Mouse (Mus musculus): ENCODE results near the gene Rcn1. TPM values are rescaled to one million over a fixed set of nuclear protein-coding genes. Genes with fewer than 3 reads are reported as not detected.

Gene Rcn1
- polyA plus RNA-seq, 1 experiment from 2014 or later = 104 TPM

DNA sequence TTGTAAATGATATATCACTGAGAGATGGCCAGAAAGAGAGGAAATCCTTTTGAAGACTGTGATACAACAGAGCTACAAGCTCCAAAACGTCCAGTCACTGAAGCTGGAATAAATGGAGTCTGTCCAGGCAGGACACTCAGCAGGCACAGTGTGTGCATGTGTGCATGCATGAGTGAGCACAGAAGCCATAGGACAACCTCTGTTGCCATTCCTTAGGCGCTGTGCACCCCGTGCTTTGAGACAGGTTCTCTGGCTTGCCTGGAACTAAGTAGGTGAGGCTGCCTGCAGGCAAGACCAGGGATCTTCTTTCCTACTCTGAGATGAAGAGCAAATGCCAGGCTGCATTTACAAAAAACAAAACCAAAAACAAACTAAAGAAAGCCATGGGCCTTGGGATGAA, 14.1 kb downstream of the Rcn1 start:
- Histone ChIP-seq H3K36me3 (ENCODE audit: control insufficient read depth, insufficient read depth, low read length) (peaks cover 4% of the 10 kb centered on the region; the same call in 1 of the 2 replicates), H3K4me2 (ENCODE audit: low read depth, low read length) (no peak overlapping the region), H3K9ac (ENCODE audit: low read depth, low read length) (no peak overlapping the region), H3K4me3 (ENCODE audit: low read length) (no peak overlapping the region), H3K27me3 (replicated peaks; ENCODE audit: control insufficient read depth, insufficient read depth, low read length) (no peaks in the 10 kb centered on the region), H3K4me1 (ENCODE audit: control insufficient read depth, insufficient read depth, low read length) (no peaks in the 10 kb centered on the region), H3K9me3 (ENCODE audit: control insufficient read depth, low read length) (no peaks in the 10 kb centered on the region), H3K27ac (ENCODE audit: low read length) (no peak overlapping the region)
- WGBS = 81% methylated on average over 3 of the region's 3 CpGs
- ATAC-seq = no peak

DNA sequence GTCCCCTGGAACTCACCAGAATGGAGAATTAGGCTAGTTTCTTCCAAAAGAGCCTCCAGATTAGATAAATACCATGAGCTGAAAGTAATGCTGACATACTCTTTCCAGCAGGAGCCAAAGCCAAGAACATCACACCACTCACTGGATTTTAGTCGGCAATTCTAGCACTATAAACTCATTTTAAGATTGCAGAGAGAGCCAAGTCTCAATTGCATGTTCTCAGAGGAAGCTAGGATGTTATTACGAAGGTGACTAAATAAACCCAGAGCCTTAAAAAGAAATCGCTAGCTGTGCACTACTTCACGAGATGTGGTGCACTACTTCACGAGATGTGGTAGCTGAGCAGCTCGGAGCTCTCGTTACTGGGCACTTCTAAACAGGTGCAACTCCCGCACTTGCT, 16.1 kb downstream of the Rcn1 start:
- Histone ChIP-seq H3K36me3 (ENCODE audit: control insufficient read depth, insufficient read depth, low read length) (peaks cover 4% of the 10 kb centered on the region; the same call in 1 of the 2 replicates), H3K9me3 (ENCODE audit: control insufficient read depth, low read length) (no peaks in the 10 kb centered on the region), H3K27me3 (replicated peaks; ENCODE audit: control insufficient read depth, insufficient read depth, low read length) (no peaks in the 10 kb centered on the region), H3K9ac (ENCODE audit: low read depth, low read length) (no peak overlapping the region), H3K4me3 (ENCODE audit: low read length) (no peak overlapping the region), H3K4me1 (ENCODE audit: control insufficient read depth, insufficient read depth, low read length) (no peaks in the 10 kb centered on the region), H3K27ac (ENCODE audit: low read length) (no peak overlapping the region), H3K4me2 (ENCODE audit: low read depth, low read length) (no peak overlapping the region)
- no peak for ATAC-seq
- WGBS = 86% methylated on average over 8 of the region's 8 CpGs

DNA sequence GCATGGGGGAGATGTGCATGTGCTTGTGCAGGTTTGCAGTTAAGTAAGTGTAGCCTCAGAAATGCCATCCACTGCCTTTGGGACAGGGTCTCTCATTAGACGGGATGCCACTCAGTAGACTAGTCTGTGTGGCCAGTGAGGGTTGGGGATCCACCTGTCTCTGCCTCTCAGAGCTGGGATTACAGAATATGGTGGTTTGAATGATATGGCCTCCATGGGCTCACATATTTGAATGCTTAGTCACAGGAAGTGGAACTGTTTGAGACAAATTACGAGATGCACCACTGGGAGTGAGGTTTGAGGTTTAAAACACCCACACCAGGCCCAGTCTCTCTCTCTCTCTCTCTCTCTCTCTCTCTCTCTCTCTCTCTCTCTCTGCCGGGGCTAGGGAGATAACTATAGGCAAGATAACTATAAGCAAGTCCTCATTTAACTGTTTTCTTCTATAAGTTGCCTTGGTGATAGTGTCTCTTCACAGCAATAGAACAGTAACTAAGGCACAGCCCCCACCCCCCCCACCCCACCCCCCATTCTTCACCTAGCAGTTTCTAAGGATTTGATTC, 18.3 kb downstream of the Rcn1 start:
- Histone ChIP-seq H3K36me3 (ENCODE audit: control insufficient read depth, insufficient read depth, low read length) (peaks cover under 1% of the 10 kb centered on the region; the same call in 1 of the 2 replicates), H3K4me3 (ENCODE audit: low read length) (no peak overlapping the region)
- 84% methylated on average over 3 of the region's 3 CpGs for WGBS

DNA sequence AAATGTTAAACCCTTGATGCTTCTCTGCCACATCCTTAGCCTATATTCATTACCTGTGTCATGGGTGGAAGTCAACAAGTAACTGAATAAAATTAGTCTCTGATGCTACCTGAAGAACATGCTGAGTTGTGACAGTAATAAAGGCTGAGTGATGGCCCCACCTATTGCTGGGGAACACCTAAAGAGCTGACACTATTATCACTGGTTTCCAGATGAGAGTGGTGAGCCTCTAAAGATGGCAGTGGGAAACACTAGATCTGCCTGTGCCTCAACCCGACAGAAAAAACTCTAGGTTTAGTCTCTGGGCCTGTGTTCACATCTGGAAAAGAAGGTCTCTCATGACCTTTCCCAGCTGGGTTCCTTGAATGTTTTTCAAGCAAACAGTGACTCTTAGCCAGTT, 19.4 kb downstream of the Rcn1 start:
- H3K36me3 ChIP-seq (ENCODE audit: control insufficient read depth, insufficient read depth, low read length) = no peaks in the 10 kb centered on the region
- H3K9me3 ChIP-seq (ENCODE audit: control insufficient read depth, low read length) = no peaks in the 10 kb centered on the region
- no peak overlapping the region for H3K4me3 ChIP-seq (ENCODE audit: low read length)
- no peak overlapping the region for H3K4me2 ChIP-seq (ENCODE audit: low read depth, low read length)
- H3K27ac ChIP-seq (ENCODE audit: low read length) = no peak overlapping the region
- ATAC-seq = no peak
- no peaks in the 10 kb centered on the region for H3K27me3 ChIP-seq (replicated peaks; ENCODE audit: control insufficient read depth, insufficient read depth, low read length)
- H3K4me1 ChIP-seq (ENCODE audit: control insufficient read depth, insufficient read depth, low read length) = no peaks in the 10 kb centered on the region
- no peak overlapping the region for H3K9ac ChIP-seq (ENCODE audit: low read depth, low read length)
- 66% methylated on average over 1 of the region's 1 CpGs for WGBS

More for the DNA sequence above, 18.3 kb downstream of the Rcn1 start:
- Histone ChIP-seq H3K9ac (ENCODE audit: low read depth, low read length) (no peak overlapping the region), H3K27me3 (replicated peaks; ENCODE audit: control insufficient read depth, insufficient read depth, low read length) (no peaks in the 10 kb centered on the region), H3K27ac (ENCODE audit: low read length) (no peak overlapping the region), H3K9me3 (ENCODE audit: control insufficient read depth, low read length) (no peaks in the 10 kb centered on the region), H3K4me1 (ENCODE audit: control insufficient read depth, insufficient read depth, low read length) (no peaks in the 10 kb centered on the region), H3K4me2 (ENCODE audit: low read depth, low read length) (no peak overlapping the region)
- ATAC-seq = no peak

DNA sequence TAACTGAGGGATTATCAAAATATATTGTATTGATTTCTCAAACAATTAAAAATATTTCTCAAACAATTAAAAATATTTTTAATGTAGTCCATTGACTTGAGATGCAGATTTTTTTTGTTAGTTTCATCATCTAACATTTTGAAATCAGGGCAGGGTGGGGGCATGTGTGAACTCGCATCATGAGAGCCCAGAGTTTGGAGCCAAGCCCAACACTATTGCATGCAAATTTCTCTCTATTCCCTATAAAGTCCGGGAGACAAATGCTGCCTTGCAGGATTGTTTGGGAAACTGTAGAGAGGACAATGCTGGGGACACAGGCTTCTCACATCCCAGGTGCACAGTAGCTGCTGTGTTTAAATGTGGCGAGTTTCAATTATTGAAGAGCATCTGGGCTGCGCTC, 23.4 kb downstream of the Rcn1 start:
- H3K4me2 ChIP-seq (ENCODE audit: low read depth, low read length) = no peak overlapping the region

DNA sequence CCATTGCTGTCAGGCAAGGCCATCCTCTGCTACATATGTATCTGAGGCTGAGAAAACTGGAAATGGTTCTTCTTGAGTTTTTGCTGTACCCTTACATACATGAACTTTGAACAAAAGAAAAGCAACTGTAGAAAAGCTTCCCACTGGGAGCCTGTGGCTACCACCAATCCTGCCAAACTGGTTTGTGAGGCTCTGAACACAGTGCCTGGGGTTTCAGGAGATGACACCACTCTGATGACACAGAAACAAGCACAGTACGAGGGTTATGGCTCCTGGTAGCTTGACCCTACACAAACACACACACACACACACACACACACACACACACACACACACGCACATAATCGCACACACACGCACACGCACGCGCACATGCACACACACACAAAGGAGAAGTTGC, 23.9 kb downstream of the Rcn1 start:
- H3K9ac ChIP-seq (ENCODE audit: low read depth, low read length) = no peak overlapping the region
- no peaks in the 10 kb centered on the region for H3K9me3 ChIP-seq (ENCODE audit: control insufficient read depth, low read length)
- 82% methylated on average over 7 of the region's 7 CpGs for WGBS
- H3K36me3 ChIP-seq (ENCODE audit: control insufficient read depth, insufficient read depth, low read length) = no peaks in the 10 kb centered on the region
- H3K4me2 ChIP-seq (ENCODE audit: low read depth, low read length) = no peak overlapping the region
- H3K4me1 ChIP-seq (ENCODE audit: control insufficient read depth, insufficient read depth, low read length) = no peaks in the 10 kb centered on the region
- no peaks in the 10 kb centered on the region for H3K27me3 ChIP-seq (replicated peaks; ENCODE audit: control insufficient read depth, insufficient read depth, low read length)
- peak; percentile 56; the same call in 1 of the 2 replicates for ATAC-seq
- H3K4me3 ChIP-seq (ENCODE audit: low read length) = no peak overlapping the region
- H3K27ac ChIP-seq (ENCODE audit: low read length) = no peak overlapping the region

More for the DNA sequence above, 23.4 kb downstream of the Rcn1 start:
- no peaks in the 10 kb centered on the region for H3K4me1 ChIP-seq (ENCODE audit: control insufficient read depth, insufficient read depth, low read length)
- no peak overlapping the region for H3K9ac ChIP-seq (ENCODE audit: low read depth, low read length)
- H3K4me3 ChIP-seq (ENCODE audit: low read length) = no peak overlapping the region
- H3K9me3 ChIP-seq (ENCODE audit: control insufficient read depth, low read length) = no peaks in the 10 kb centered on the region
- no peaks in the 10 kb centered on the region for H3K36me3 ChIP-seq (ENCODE audit: control insufficient read depth, insufficient read depth, low read length)
- H3K27ac ChIP-seq (ENCODE audit: low read length) = no peak overlapping the region
- WGBS = 75% methylated on average over 4 of the region's 4 CpGs
- H3K27me3 ChIP-seq (replicated peaks; ENCODE audit: control insufficient read depth, insufficient read depth, low read length) = no peaks in the 10 kb centered on the region
- no peak for ATAC-seq

DNA sequence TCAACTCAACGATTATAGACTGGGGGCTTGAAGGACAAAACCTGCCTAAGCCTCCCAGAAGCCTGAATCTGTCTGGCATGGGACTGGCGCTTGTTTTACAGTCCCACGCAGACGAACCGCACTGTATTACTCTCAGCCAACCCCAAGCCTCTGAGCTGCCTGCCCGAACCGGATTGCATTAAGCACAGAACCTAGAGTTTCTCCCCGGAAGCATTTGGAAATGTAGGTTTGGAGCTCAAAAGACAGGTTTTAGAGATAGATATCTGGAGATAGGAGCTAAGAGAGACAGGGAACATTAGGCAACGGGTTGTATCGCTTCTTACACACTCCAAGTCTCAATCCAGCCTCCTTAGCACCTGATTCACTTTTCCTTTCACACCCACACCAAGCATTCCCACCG, 25.5 kb downstream of the Rcn1 start:
- no peak overlapping the region for H3K4me3 ChIP-seq (ENCODE audit: low read length)
- H3K36me3 ChIP-seq (ENCODE audit: control insufficient read depth, insufficient read depth, low read length) = no peaks in the 10 kb centered on the region
- no peak overlapping the region for H3K27ac ChIP-seq (ENCODE audit: low read length)
- no peaks in the 10 kb centered on the region for H3K4me1 ChIP-seq (ENCODE audit: control insufficient read depth, insufficient read depth, low read length)
- no peaks in the 10 kb centered on the region for H3K27me3 ChIP-seq (replicated peaks; ENCODE audit: control insufficient read depth, insufficient read depth, low read length)
- WGBS = 85% methylated on average over 11 of the region's 11 CpGs
- no peak for ATAC-seq
- no peak overlapping the region for H3K4me2 ChIP-seq (ENCODE audit: low read depth, low read length)
- H3K9me3 ChIP-seq (ENCODE audit: control insufficient read depth, low read length) = no peaks in the 10 kb centered on the region
- no peak overlapping the region for H3K9ac ChIP-seq (ENCODE audit: low read depth, low read length)

DNA sequence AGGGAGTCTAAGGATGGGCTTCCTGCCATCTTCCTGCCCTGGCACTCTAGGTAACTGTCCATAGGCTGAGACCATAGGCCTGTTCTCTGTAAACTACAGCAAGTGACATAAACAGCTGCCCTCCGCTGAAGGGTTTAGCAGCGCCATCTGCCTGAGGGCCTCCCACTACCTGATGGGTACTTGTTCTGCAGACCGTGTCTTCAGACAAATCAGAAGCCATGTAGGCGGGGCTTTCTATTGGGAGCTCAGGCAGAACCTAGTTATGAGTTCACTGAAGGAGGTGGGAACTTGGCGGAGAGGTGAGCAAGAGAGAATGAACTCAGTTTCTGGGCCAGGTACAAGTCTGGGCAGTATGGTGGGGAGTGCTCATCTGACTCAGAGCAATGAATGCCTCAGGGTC, 26.4 kb downstream of the Rcn1 start:
- no peak for ATAC-seq
- no peaks in the 10 kb centered on the region for H3K36me3 ChIP-seq (ENCODE audit: control insufficient read depth, insufficient read depth, low read length)

DNA sequence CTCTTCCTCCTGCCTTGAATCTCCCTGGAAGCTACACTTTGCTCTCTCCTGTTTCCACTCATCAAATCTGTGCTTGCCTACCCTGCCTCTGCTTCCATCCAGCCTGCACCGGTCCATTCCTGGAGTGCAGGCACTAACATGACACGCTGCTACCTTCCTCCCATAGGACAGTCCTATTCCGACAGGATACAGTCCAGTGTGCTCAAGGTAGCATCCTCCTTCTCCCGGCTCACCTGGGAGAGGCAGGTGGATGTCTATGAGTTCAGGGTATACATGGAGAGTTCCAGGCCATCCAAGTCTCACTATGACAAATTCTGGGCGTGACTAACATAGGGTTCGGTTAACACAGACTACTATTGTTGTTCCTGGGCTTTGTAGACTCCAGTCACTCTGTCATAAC, 27.0 kb downstream of the Rcn1 start:
- 92% methylated on average over 6 of the region's 6 CpGs for WGBS
- Histone ChIP-seq H3K9ac (ENCODE audit: low read depth, low read length) (no peak overlapping the region), H3K4me1 (ENCODE audit: control insufficient read depth, insufficient read depth, low read length) (no peaks in the 10 kb centered on the region), H3K36me3 (ENCODE audit: control insufficient read depth, insufficient read depth, low read length) (no peaks in the 10 kb centered on the region), H3K27ac (ENCODE audit: low read length) (no peak overlapping the region), H3K27me3 (replicated peaks; ENCODE audit: control insufficient read depth, insufficient read depth, low read length) (no peaks in the 10 kb centered on the region), H3K4me3 (ENCODE audit: low read length) (no peak overlapping the region), H3K4me2 (ENCODE audit: low read depth, low read length) (no peak overlapping the region), H3K9me3 (ENCODE audit: control insufficient read depth, low read length) (no peaks in the 10 kb centered on the region)
- no peak for ATAC-seq

More for the DNA sequence above, 26.4 kb downstream of the Rcn1 start:
- Histone ChIP-seq H3K27ac (ENCODE audit: low read length) (no peak overlapping the region), H3K9ac (ENCODE audit: low read depth, low read length) (no peak overlapping the region), H3K4me2 (ENCODE audit: low read depth, low read length) (no peak overlapping the region), H3K4me3 (ENCODE audit: low read length) (no peak overlapping the region), H3K9me3 (ENCODE audit: control insufficient read depth, low read length) (no peaks in the 10 kb centered on the region), H3K4me1 (ENCODE audit: control insufficient read depth, insufficient read depth, low read length) (no peaks in the 10 kb centered on the region), H3K27me3 (replicated peaks; ENCODE audit: control insufficient read depth, insufficient read depth, low read length) (no peaks in the 10 kb centered on the region)
- WGBS = 78% methylated on average over 5 of the region's 5 CpGs

DNA sequence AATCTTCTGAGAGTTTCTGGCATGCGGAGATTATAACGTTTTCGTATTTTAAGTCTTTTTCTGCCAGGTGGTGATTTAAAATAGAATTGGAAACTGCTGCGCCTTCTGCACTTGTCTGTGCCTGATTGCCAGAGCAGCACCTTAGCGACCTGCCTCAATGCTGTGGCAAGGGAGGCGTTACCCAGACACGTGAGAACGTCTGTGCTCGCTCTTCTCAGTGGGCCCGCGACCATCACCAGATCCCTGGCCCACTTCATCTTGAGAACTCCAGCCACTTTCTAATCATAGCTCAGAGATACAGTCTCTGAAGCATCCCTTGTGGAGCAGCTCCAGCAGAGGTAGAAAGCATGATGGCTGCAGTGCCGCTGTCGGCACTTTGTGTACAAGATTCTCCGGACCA, 28.4 kb downstream of the Rcn1 start:
- Histone ChIP-seq H3K27me3 (replicated peaks; ENCODE audit: control insufficient read depth, insufficient read depth, low read length) (no peaks in the 10 kb centered on the region), H3K4me1 (ENCODE audit: control insufficient read depth, insufficient read depth, low read length) (no peaks in the 10 kb centered on the region), H3K9ac (ENCODE audit: low read depth, low read length) (no peak overlapping the region), H3K27ac (ENCODE audit: low read length) (no peak overlapping the region), H3K36me3 (ENCODE audit: control insufficient read depth, insufficient read depth, low read length) (no peaks in the 10 kb centered on the region), H3K4me3 (ENCODE audit: low read length) (no peak overlapping the region), H3K9me3 (ENCODE audit: control insufficient read depth, low read length) (no peaks in the 10 kb centered on the region), H3K4me2 (ENCODE audit: low read depth, low read length) (no peak overlapping the region; the same call in 1 of the 2 replicates)
- no peak for ATAC-seq
- WGBS = 32% methylated on average over 14 of the region's 14 CpGs
